Mouse (Mus musculus): ENCODE data around the gene Neurl4. TPM values are rescaled to one million over a fixed set of nuclear protein-coding genes. Genes with fewer than 3 reads are reported as not detected.

Neurl4 gene
- polyA plus RNA-seq, 1 experiment from 2014 or later: 7.4 TPM

GRCm38 (mm10) chr11:69867335-69867734, 33.5 kb upstream of the Neurl4 start:
- Histone ChIP-seq H3K4me1 (ENCODE audit: control insufficient read depth, insufficient read depth, low read length) (peaks cover 3% of the 10 kb centered on the region), H3K27ac (ENCODE audit: low read length) (no peak overlapping the region), H3K4me3 (ENCODE audit: low read length) (no peak overlapping the region), H3K9me3 (replicated peaks; ENCODE audit: control insufficient read depth, low read length) (no peaks in the 10 kb centered on the region), H3K36me3 (ENCODE audit: control insufficient read depth, insufficient read depth) (no peaks in the 10 kb centered on the region), H3K9ac (ENCODE audit: low read length) (no peak overlapping the region), H3K27me3 (ENCODE audit: control insufficient read depth, insufficient read depth, low read length) (no peaks in the 10 kb centered on the region), H3K4me2 (ENCODE audit: low read depth, low read length) (no peak overlapping the region)
- WGBS: 45% methylated on average over 9 of the region's 9 CpGs
- no peak for ATAC-seq (replicated peaks; ENCODE audit: extremely low read depth, insufficient read depth, low FRiP score)

- no peak overlapping the region for H3K4me2 ChIP-seq (ENCODE audit: low read depth, low read length)
- no peaks in the 10 kb centered on the region for H3K36me3 ChIP-seq (ENCODE audit: control insufficient read depth, insufficient read depth)
- H3K27ac ChIP-seq (ENCODE audit: low read length): no peak overlapping the region
- H3K9ac ChIP-seq (ENCODE audit: low read length): no peak overlapping the region
- no peak for ATAC-seq (replicated peaks; ENCODE audit: extremely low read depth, insufficient read depth, low FRiP score)
- H3K4me1 ChIP-seq (ENCODE audit: control insufficient read depth, insufficient read depth, low read length): no peaks in the 10 kb centered on the region
- H3K4me3 ChIP-seq (ENCODE audit: low read length): no peak overlapping the region
- 85% methylated on average over 2 of the region's 2 CpGs for WGBS
- H3K9me3 ChIP-seq (replicated peaks; ENCODE audit: control insufficient read depth, low read length): no peaks in the 10 kb centered on the region
- H3K27me3 ChIP-seq (ENCODE audit: control insufficient read depth, insufficient read depth, low read length): no peaks in the 10 kb centered on the region
Measured at GRCm38 (mm10) chr11:69870289-69871069, 30.4 kb upstream of the Neurl4 start.

DNA sequence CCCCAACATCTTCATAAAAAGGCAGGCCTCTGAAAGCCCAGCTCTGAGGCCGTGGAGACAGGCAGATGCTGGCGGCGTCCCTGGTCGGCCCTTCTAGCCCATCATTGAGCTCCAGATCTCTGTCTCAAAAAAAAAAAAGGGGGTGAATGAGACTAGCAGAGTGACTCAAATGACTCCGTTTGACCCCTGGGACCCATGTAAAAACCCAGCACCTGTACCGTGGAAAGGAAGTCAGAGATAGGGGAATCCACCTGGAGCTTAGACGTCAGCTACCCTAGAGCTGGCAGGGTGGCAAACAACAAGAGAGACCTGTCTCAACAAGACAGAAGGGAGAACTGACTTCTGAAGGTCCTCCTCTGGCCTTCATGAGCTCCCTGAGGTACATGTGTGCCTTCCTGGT, 29.1 kb upstream of the Neurl4 start:
- no peaks in the 10 kb centered on the region for H3K9me3 ChIP-seq (replicated peaks; ENCODE audit: control insufficient read depth, low read length)
- H3K4me3 ChIP-seq (ENCODE audit: low read length): no peak overlapping the region
- H3K9ac ChIP-seq (ENCODE audit: low read length): no peak overlapping the region
- no peaks in the 10 kb centered on the region for H3K36me3 ChIP-seq (ENCODE audit: control insufficient read depth, insufficient read depth)
- H3K4me1 ChIP-seq (ENCODE audit: control insufficient read depth, insufficient read depth, low read length): no peaks in the 10 kb centered on the region; the same call in 1 of the 2 replicates
- no peaks in the 10 kb centered on the region for H3K27me3 ChIP-seq (ENCODE audit: control insufficient read depth, insufficient read depth, low read length)
- WGBS: 84% methylated on average over 7 of the region's 7 CpGs
- H3K27ac ChIP-seq (ENCODE audit: low read length): no peak overlapping the region
- no peak for ATAC-seq (replicated peaks; ENCODE audit: extremely low read depth, insufficient read depth, low FRiP score)
- no peak overlapping the region for H3K4me2 ChIP-seq (ENCODE audit: low read depth, low read length)

GRCm38 (mm10) chr11:69872451-69872850, 28.4 kb upstream of the Neurl4 start:
- Histone ChIP-seq H3K4me3 (ENCODE audit: low read length) (no peak overlapping the region), H3K4me2 (ENCODE audit: low read depth, low read length) (no peak overlapping the region), H3K4me1 (ENCODE audit: control insufficient read depth, insufficient read depth, low read length) (peaks cover 5% of the 10 kb centered on the region; the same call in 1 of the 2 replicates), H3K9me3 (replicated peaks; ENCODE audit: control insufficient read depth, low read length) (no peaks in the 10 kb centered on the region), H3K27ac (ENCODE audit: low read length) (no peak overlapping the region), H3K36me3 (ENCODE audit: control insufficient read depth, insufficient read depth) (no peaks in the 10 kb centered on the region), H3K9ac (ENCODE audit: low read length) (no peak overlapping the region), H3K27me3 (ENCODE audit: control insufficient read depth, insufficient read depth, low read length) (no peaks in the 10 kb centered on the region)
- ATAC-seq (replicated peaks; ENCODE audit: extremely low read depth, insufficient read depth, low FRiP score): no peak
- WGBS: 70% methylated on average over 4 of the region's 4 CpGs

- peaks cover 12% of the 10 kb centered on the region for H3K4me1 ChIP-seq (ENCODE audit: control insufficient read depth, insufficient read depth, low read length)
- peak overlapping the region; percentile 74 for H3K27ac ChIP-seq (ENCODE audit: low read length)
- no peak overlapping the region for H3K4me2 ChIP-seq (ENCODE audit: low read depth, low read length)
- H3K9me3 ChIP-seq (replicated peaks; ENCODE audit: control insufficient read depth, low read length): no peaks in the 10 kb centered on the region
- no peak overlapping the region for H3K4me3 ChIP-seq (ENCODE audit: low read length)
- H3K36me3 ChIP-seq (ENCODE audit: control insufficient read depth, insufficient read depth): no peaks in the 10 kb centered on the region
- H3K27me3 ChIP-seq (ENCODE audit: control insufficient read depth, insufficient read depth, low read length): no peaks in the 10 kb centered on the region
- WGBS: 37% methylated on average over 7 of the region's 7 CpGs
- no peak overlapping the region for H3K9ac ChIP-seq (ENCODE audit: low read length)
- peak; percentile 38 for ATAC-seq (replicated peaks; ENCODE audit: extremely low read depth, insufficient read depth, low FRiP score)
Measured at GRCm38 (mm10) chr11:69876186-69876585, 24.7 kb upstream of the Neurl4 start.

GRCm38 (mm10) chr11:69876867-69877266, 24.0 kb upstream of the Neurl4 start:
- peak overlapping the region; percentile 45; the same call in 1 of the 2 replicates for H3K9ac ChIP-seq (ENCODE audit: low read length)
- H3K4me1 ChIP-seq (ENCODE audit: control insufficient read depth, insufficient read depth, low read length): peaks cover 19% of the 10 kb centered on the region
- H3K4me2 ChIP-seq (ENCODE audit: low read depth, low read length): peak overlapping the region; percentile 49
- ATAC-seq (replicated peaks; ENCODE audit: extremely low read depth, insufficient read depth, low FRiP score): no peak
- no peaks in the 10 kb centered on the region for H3K36me3 ChIP-seq (ENCODE audit: control insufficient read depth, insufficient read depth)
- no peaks in the 10 kb centered on the region for H3K27me3 ChIP-seq (ENCODE audit: control insufficient read depth, insufficient read depth, low read length)
- peak overlapping the region; percentile 74 for H3K27ac ChIP-seq (ENCODE audit: low read length)
- peak overlapping the region; percentile 16; the same call in 1 of the 2 replicates for H3K4me3 ChIP-seq (ENCODE audit: low read length)
- under 1% methylated on average over 11 of the region's 12 CpGs for WGBS
- no peaks in the 10 kb centered on the region for H3K9me3 ChIP-seq (replicated peaks; ENCODE audit: control insufficient read depth, low read length)

DNA sequence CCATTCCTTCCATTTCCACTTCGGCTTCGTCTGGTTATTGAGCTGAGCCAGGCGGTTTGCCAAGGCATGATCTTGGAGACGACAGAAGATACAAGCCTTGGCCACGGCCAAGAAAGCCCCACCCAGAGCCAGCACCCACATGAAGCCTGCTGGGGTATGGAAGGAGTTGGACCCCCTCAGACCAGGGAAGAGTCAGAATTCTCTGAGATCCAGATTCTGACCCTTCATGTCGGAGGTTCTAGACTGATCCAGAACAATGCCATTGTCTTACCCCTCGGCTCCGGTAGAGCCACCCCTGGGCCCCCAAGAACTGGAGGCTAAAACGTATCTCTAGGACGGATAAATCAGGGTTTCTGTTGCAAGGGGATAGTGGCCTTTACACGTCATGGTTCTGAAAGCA, 23.0 kb upstream of the Neurl4 start, which contains the start of gene Tmem95:
TSS of gene Tmem95 (minus strand) at position 141 of the 400 bp plus-strand sequence.
- Histone ChIP-seq H3K4me1 (ENCODE audit: control insufficient read depth, insufficient read depth, low read length) (peaks cover 20% of the 10 kb centered on the region), H3K9me3 (replicated peaks; ENCODE audit: control insufficient read depth, low read length) (no peaks in the 10 kb centered on the region), H3K27ac (ENCODE audit: low read length) (no peak within 1 kb of the TSS), H3K4me2 (ENCODE audit: low read depth, low read length) (peak within 1 kb of the TSS; percentile 49), H3K9ac (ENCODE audit: low read length) (peak within 1 kb of the TSS; percentile 45; the same call in 1 of the 2 replicates), H3K36me3 (ENCODE audit: control insufficient read depth, insufficient read depth) (no peaks in the 10 kb centered on the region), H3K27me3 (ENCODE audit: control insufficient read depth, insufficient read depth, low read length) (no peaks in the 10 kb centered on the region), H3K4me3 (ENCODE audit: low read length) (peak within 1 kb of the TSS; percentile 16; the same call in 1 of the 2 replicates)
- ATAC-seq (replicated peaks; ENCODE audit: extremely low read depth, insufficient read depth, low FRiP score): no peak
- WGBS: 82% methylated on average over 11 of the region's 11 CpGs

- H3K9ac ChIP-seq (ENCODE audit: low read length): no peak overlapping the region
Measured at GRCm38 (mm10) chr11:69878399-69878798, 22.5 kb upstream of the Neurl4 start.

DNA sequence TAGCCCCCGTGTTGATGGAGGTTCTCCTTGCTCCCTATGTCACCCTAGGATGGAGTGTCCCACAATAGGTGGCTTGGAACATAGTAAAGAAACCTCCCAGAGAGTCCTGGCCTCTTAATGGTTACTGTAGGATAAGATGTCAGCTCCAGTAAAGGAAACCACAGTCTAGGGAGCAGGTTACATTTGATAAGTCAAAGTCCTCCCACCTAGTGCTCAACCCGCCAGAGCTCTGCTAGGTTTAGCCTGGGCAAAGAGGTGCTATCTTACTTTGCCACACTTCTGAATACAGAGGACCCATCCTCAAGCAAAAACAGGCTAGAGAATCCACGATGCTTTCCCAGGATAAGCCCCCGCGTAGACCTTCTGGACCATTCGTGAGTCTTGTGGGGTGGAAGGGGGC, 21.9 kb upstream of the Neurl4 start:
- no peak overlapping the region for H3K27ac ChIP-seq (ENCODE audit: low read length)
- H3K9me3 ChIP-seq (replicated peaks; ENCODE audit: control insufficient read depth, low read length): no peaks in the 10 kb centered on the region
- H3K9ac ChIP-seq (ENCODE audit: low read length): no peak overlapping the region; the same call in 1 of the 2 replicates
- H3K36me3 ChIP-seq (ENCODE audit: control insufficient read depth, insufficient read depth): no peaks in the 10 kb centered on the region
- no peak overlapping the region; the same call in 1 of the 2 replicates for H3K4me3 ChIP-seq (ENCODE audit: low read length)
- 85% methylated on average over 6 of the region's 6 CpGs for WGBS
- no peaks in the 10 kb centered on the region for H3K27me3 ChIP-seq (ENCODE audit: control insufficient read depth, insufficient read depth, low read length)
- peaks cover 20% of the 10 kb centered on the region for H3K4me1 ChIP-seq (ENCODE audit: control insufficient read depth, insufficient read depth, low read length)
- H3K4me2 ChIP-seq (ENCODE audit: low read depth, low read length): peak overlapping the region; percentile 93
- ATAC-seq (replicated peaks; ENCODE audit: extremely low read depth, insufficient read depth, low FRiP score): no peak

More at GRCm38 (mm10) chr11:69878399-69878798, 22.5 kb upstream of the Neurl4 start:
- ATAC-seq (replicated peaks; ENCODE audit: extremely low read depth, insufficient read depth, low FRiP score): no peak
- Histone ChIP-seq H3K9me3 (replicated peaks; ENCODE audit: control insufficient read depth, low read length) (no peaks in the 10 kb centered on the region), H3K36me3 (ENCODE audit: control insufficient read depth, insufficient read depth) (no peaks in the 10 kb centered on the region), H3K4me1 (ENCODE audit: control insufficient read depth, insufficient read depth, low read length) (peaks cover 20% of the 10 kb centered on the region), H3K27ac (ENCODE audit: low read length) (no peak overlapping the region), H3K4me2 (ENCODE audit: low read depth, low read length) (peak overlapping the region; percentile 7; the same call in 1 of the 2 replicates), H3K27me3 (ENCODE audit: control insufficient read depth, insufficient read depth, low read length) (no peaks in the 10 kb centered on the region), H3K4me3 (ENCODE audit: low read length) (no peak overlapping the region)
- WGBS: 90% methylated on average over 3 of the region's 3 CpGs

Data from heart, embryonic 16.5 days (tissue).